Mouse (Mus musculus) effector memory CD4-positive, alpha-beta T cell, adult 5 months (primary cell): ENCODE data around the gene Pcgf5. TPM values are rescaled to one million over a fixed set of nuclear protein-coding genes. Genes with fewer than 3 reads are reported as not detected.

ENCODE experiments used
- polyA plus RNA-seq: library from polyadenylated mRNA; unstranded; fragments of 100-300 nt; shearing (Covaris generic); gene quantifications from one replicate; pipeline ENCODE4 v1.2.1, GENCODE M21; 2017

The Pcgf5 gene
- polyA plus RNA-seq, result 117 TPM

GRCm38 (mm10) chr19:36348161-36348800 is at the start of gene Pcgf5:
Gene Pcgf5 (plus strand): TSS chr19:36348309.

Other genes starting within 250 kb of the Pcgf5 start
- gene Ankrd1, start 228.2 kb upstream of the Pcgf5 start, polyA plus RNA-seq, result 0.20 TPM
- 5.7 TPM for gene Hectd2, start 206.3 kb downstream of the Pcgf5 start, polyA plus RNA-seq